ENCODE assay signal across 10 mouse cellular contexts in the genomic region with DNA sequence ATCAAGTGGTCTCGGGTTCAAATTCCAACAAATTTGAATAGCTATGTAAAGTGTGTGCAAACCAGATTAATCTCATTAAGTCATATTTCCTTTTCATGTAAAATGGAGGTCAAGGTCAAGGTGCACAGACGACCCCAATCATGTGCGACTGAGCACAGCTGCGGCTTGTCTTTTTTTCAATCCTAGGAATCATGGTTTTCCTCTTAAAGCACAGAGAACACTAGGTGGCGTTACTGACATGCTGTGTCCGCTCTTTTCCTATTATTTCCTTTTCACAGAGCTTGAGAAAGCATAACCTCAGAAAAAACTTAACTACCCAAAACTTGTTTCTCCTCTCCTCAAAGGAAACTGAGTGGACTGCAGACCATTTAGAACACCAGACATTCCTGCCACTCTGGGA. TPM values are rescaled to one million over a fixed set of nuclear protein-coding genes. Genes with fewer than 3 reads are reported as not detected.
DNase-seq lines count a peak whose midpoint lies in the region; ATAC-seq and TF ChIP-seq lines count a peak whose summit lies in the region.
"Had no signal": no experiment of that assay in that cellular context is flagged by ENCODE, and none has a peak within 500 bp of the region (broad histone marks: within the 10 kb centered on the region; RNA-seq: fewer than 3 reads in every experiment).

No protein-coding gene starts in this region.

- intact Hi-C loops in heart, postnatal 14 days (cut with DNase I) = no loop called here

- DNase-seq in heart, postnatal 0 days (ENCODE audit: low spot score) = no peak
- no peak for DNase-seq in heart, postnatal 14 days
- DNase-seq in liver, postnatal 0 days = no peak
- DNase-seq in liver, embryonic 11.5 days (ENCODE audit: low spot score) = no peak
- peak; percentile 4 for DNase-seq in Muller cell, postnatal 12 days (ENCODE audit: inconsistent ontology term)
- DNase-seq in embryonic facial prominence, embryonic 11.5 days (ENCODE audit: low spot score) = peak; percentile 58
- DNase-seq in right cerebral cortex, postnatal 36 days (ENCODE audit: low spot score in 2 of 2) = no peak
- no peak for DNase-seq in adrenal gland, adult 8-10 months

- TF ChIP-seq CTCF in heart, postnatal 0 days (IDR thresholded peaks at IDR 0.05; ENCODE audit: low read depth) = peak; percentile 41
- TF ChIP-seq CTCF in liver, postnatal 0 days (IDR thresholded peaks at IDR 0.05; ENCODE audit: low read depth) = peak; percentile 51

- no peaks in the 10 kb centered on the region for H3K4me1 ChIP-seq in heart, postnatal 0 days (ENCODE audit: control insufficient read depth, insufficient read depth)
- H3K4me1 ChIP-seq in liver, postnatal 0 days (ENCODE audit: insufficient read depth) = no peaks in the 10 kb centered on the region
- no peaks in the 10 kb centered on the region for H3K4me1 ChIP-seq in liver, embryonic 11.5 days (replicated peaks; ENCODE audit: control insufficient read depth, insufficient read depth, low read length)
- H3K4me1 ChIP-seq in embryonic facial prominence, embryonic 11.5 days (ENCODE audit: control insufficient read depth, insufficient read depth, low read length) = no peaks in the 10 kb centered on the region
- H3K4me1 ChIP-seq: neural tube, embryonic 13.5 days had no signal

- no peak overlapping the region for H3K4me2 ChIP-seq in heart, postnatal 0 days (ENCODE audit: low read depth, low read length)
- no peak overlapping the region for H3K4me2 ChIP-seq in liver, postnatal 0 days (ENCODE audit: low read depth, low read length)
- no peak overlapping the region for H3K4me2 ChIP-seq in liver, embryonic 11.5 days
- no peak overlapping the region for H3K4me2 ChIP-seq in embryonic facial prominence, embryonic 11.5 days (ENCODE audit: low read depth, low read length)
- H3K4me2 ChIP-seq: neural tube, embryonic 13.5 days had no signal

- no peak overlapping the region for H3K27ac ChIP-seq in heart, postnatal 0 days (ENCODE audit: low read depth)
- H3K27ac ChIP-seq in liver, postnatal 0 days (ENCODE audit: low read depth) = no peak overlapping the region
- no peak overlapping the region for H3K27ac ChIP-seq in liver, embryonic 11.5 days (ENCODE audit: low read depth, low read length)
- no peak overlapping the region for H3K27ac ChIP-seq in embryonic facial prominence, embryonic 11.5 days (replicated peaks; ENCODE audit: low read depth, low read length)
- H3K27ac ChIP-seq: macrophage; neural tube, embryonic 13.5 days had no signal

- WGBS in heart, postnatal 0 days = 64% methylated on average over 6 of the region's 6 CpGs
- WGBS in liver, postnatal 0 days (ENCODE audit: insufficient replicate concordance) = 70% methylated on average over 6 of the region's 6 CpGs
- 74% methylated on average over 6 of the region's 6 CpGs for WGBS in liver, embryonic 11.5 days
- 58% methylated on average over 6 of the region's 6 CpGs for WGBS in embryonic facial prominence, embryonic 11.5 days

- no peaks in the 10 kb centered on the region for H3K27me3 ChIP-seq in heart, postnatal 0 days (ENCODE audit: control insufficient read depth, insufficient read depth, low read length)
- no peaks in the 10 kb centered on the region for H3K27me3 ChIP-seq in liver, postnatal 0 days (ENCODE audit: insufficient read depth, low read length)
- no peaks in the 10 kb centered on the region for H3K27me3 ChIP-seq in liver, embryonic 11.5 days (replicated peaks; ENCODE audit: control insufficient read depth, insufficient read depth, low read length)
- H3K27me3 ChIP-seq in embryonic facial prominence, embryonic 11.5 days (ENCODE audit: control insufficient read depth, insufficient read depth, low read length) = no peaks in the 10 kb centered on the region
- H3K27me3 ChIP-seq: neural tube, embryonic 13.5 days had no signal

- H3K9ac ChIP-seq in heart, postnatal 0 days (replicated peaks; ENCODE audit: low read depth, low read length) = no peak overlapping the region
- H3K9ac ChIP-seq in liver, postnatal 0 days (replicated peaks) = no peak overlapping the region
- no peak overlapping the region for H3K9ac ChIP-seq in liver, embryonic 11.5 days (ENCODE audit: low read depth, low read length)
- H3K9ac ChIP-seq in embryonic facial prominence, embryonic 11.5 days (replicated peaks; ENCODE audit: low read length) = no peak overlapping the region
- H3K9ac ChIP-seq: neural tube, embryonic 13.5 days had no signal

- TF ChIP-seq EP300 in heart, postnatal 0 days (IDR thresholded peaks at IDR 0.05; ENCODE audit: low read depth) = no peak
- no peak for TF ChIP-seq EP300 in liver, postnatal 0 days (IDR thresholded peaks at IDR 0.05; ENCODE audit: low read depth)

- no peaks in the 10 kb centered on the region for H3K9me3 ChIP-seq in heart, postnatal 0 days (replicated peaks; ENCODE audit: control insufficient read depth, low read length)
- H3K9me3 ChIP-seq in liver, postnatal 0 days (ENCODE audit: low read length) = no peaks in the 10 kb centered on the region
- no peaks in the 10 kb centered on the region for H3K9me3 ChIP-seq in liver, embryonic 11.5 days (ENCODE audit: control insufficient read depth, low read length)
- H3K9me3 ChIP-seq in embryonic facial prominence, embryonic 11.5 days (replicated peaks; ENCODE audit: control insufficient read depth, low read length) = no peaks in the 10 kb centered on the region
- H3K9me3 ChIP-seq: neural tube, embryonic 13.5 days had no signal

- no peak for ATAC-seq in heart, postnatal 0 days (ENCODE audit: insufficient read depth, low read depth)
- no peak for ATAC-seq in liver, postnatal 0 days
- ATAC-seq in liver, embryonic 11.5 days (replicated peaks; ENCODE audit: low FRiP score) = no peak
- ATAC-seq in embryonic facial prominence, embryonic 11.5 days (replicated peaks; ENCODE audit: insufficient number of reproducible peaks, low FRiP score, low TSS enrichment, low read depth) = no peak

- peaks cover 79% of the 10 kb centered on the region for H3K36me3 ChIP-seq in heart, postnatal 0 days (replicated peaks; ENCODE audit: control insufficient read depth, insufficient read depth, low read length)
- H3K36me3 ChIP-seq in liver, postnatal 0 days (replicated peaks; ENCODE audit: insufficient read depth, low read length) = peaks cover 80% of the 10 kb centered on the region
- peaks cover 9% of the 10 kb centered on the region for H3K36me3 ChIP-seq in liver, embryonic 11.5 days (ENCODE audit: control insufficient read depth, insufficient read depth, low read length)
- H3K36me3 ChIP-seq in embryonic facial prominence, embryonic 11.5 days (replicated peaks; ENCODE audit: control insufficient read depth, insufficient read depth, low read depth, low read length) = peaks cover 2% of the 10 kb centered on the region; the same call in 1 of the 2 replicates

- H3K4me3 ChIP-seq in heart, postnatal 0 days (ENCODE audit: low read depth, low read length) = no peak overlapping the region
- no peak overlapping the region for H3K4me3 ChIP-seq in liver, postnatal 0 days (ENCODE audit: low read depth, low read length)
- H3K4me3 ChIP-seq in liver, embryonic 11.5 days (ENCODE audit: low read depth, low read length) = no peak overlapping the region
- no peak overlapping the region for H3K4me3 ChIP-seq in embryonic facial prominence, embryonic 11.5 days (ENCODE audit: low read depth, low read length)
- H3K4me3 ChIP-seq: neural tube, embryonic 13.5 days had no signal

RNA-seq across cellular contexts. Expression of gene Parp12, which starts 27.9 kb away (rescaled TPM):
- 33.8 and 48.5 TPM in 2 replicates for total RNA-seq in heart, postnatal 0 days (2014; rRNA removed; ENCODE audit: low replicate concordance)
- 8.0 and 10.0 TPM in 2 replicates for polyA plus RNA-seq in heart, postnatal 0 days (2015; fragmentation: Nextera tagmentation; extraction: Ambion mirVana)
- 10 to 100 TPM in 1 of 2 experiments, 1 to 10 TPM in 1; 9.4 to 10.7 TPM for total RNA-seq in heart, postnatal 14 days (2021)
- polyA plus RNA-seq in liver, postnatal 0 days (2015; fragmentation: Nextera tagmentation; extraction: Ambion mirVana) = 6.9 and 7.9 TPM in 2 replicates
- 3.4 and 3.8 TPM in 2 replicates for polyA plus RNA-seq in liver, embryonic 11.5 days (2014; fragmentation: Nextera tagmentation; extraction: Ambion mirVana)
- polyA plus RNA-seq in embryonic facial prominence, embryonic 11.5 days (2014; fragmentation: Nextera tagmentation; extraction: Ambion mirVana) = 1.9 and 2.7 TPM in 2 replicates
- 10 to 100 TPM; 20.8 to 27.9 (median 24.5) TPM for total RNA-seq in adrenal gland, adult 8-10 months (2022)

Comparison
In these comparisons a context has a peak if more than half of its experiments do, and no peak if none do; other contexts are left out.
1. DNase-seq: peak in Muller cell, postnatal 12 days (single experiment) and embryonic facial prominence, embryonic 11.5 days (single experiment); none in heart, postnatal 0 days (single experiment), heart, postnatal 14 days (0 of 2), liver, postnatal 0 days (single experiment), liver, embryonic 11.5 days (single experiment), right cerebral cortex, postnatal 36 days (0 of 2) and adrenal gland, adult 8-10 months (single experiment).